Mouse (Mus musculus): Measurements from ENCODE around the gene Nodal. TPM values are rescaled to one million over a fixed set of nuclear protein-coding genes. Genes with fewer than 3 reads are reported as not detected.
A peak's percentile ranks its signal among the peaks of the same experiment; 100 is the strongest.

Nodal gene
- total RNA-seq, 1 experiment from 2014 or later: not detected

GRCm38 (mm10) chr10:61399156-61399734 lies 18.5 kb upstream of the Nodal start:
- DNase-seq: peak; percentile 70

DNA sequence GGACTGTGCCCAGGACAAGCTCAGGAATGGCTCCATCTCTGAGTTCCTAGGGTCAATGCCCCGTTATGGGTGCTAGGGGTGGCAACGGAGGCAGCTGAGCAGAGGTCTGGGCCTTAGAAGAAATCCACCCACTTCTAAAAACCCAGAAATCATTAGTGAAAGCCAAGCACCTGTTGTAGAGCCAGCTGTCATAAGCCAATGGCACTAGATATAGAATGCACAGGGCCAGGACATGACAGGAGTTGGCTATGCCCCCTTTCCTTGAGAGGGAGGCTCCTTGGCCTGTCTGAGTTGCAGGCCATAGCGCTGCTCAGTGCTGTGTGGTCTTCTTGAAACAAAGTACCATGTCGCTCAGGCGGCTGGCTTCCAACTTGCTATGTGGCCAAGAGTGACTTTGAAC lies 17.4 kb upstream of the Nodal start:
- no peak for DNase-seq

DNA sequence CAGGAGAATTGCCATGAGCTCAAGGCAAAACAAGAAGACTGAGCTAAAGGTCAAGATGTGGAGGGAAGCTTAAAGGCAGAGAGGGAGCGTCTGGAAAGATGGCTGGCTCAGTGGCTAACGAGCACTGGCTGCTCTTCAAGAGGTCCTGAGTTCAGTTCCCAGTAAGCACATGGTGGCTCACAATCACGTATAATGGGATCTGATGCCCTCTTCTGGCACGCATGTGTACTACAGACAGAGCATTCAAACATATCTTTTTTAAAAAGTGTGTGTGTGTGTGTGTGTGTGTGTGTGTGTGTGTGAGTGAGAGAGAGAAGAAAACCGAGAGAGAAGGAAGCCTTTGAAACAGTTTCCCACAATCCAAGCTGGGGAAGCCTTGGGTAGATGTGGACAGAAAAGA lies 15.3 kb upstream of the Nodal start:
- no peak for DNase-seq

GRCm38 (mm10) chr10:61402911-61403310 lies 14.9 kb upstream of the Nodal start:
- DNase-seq: no peak

DNA sequence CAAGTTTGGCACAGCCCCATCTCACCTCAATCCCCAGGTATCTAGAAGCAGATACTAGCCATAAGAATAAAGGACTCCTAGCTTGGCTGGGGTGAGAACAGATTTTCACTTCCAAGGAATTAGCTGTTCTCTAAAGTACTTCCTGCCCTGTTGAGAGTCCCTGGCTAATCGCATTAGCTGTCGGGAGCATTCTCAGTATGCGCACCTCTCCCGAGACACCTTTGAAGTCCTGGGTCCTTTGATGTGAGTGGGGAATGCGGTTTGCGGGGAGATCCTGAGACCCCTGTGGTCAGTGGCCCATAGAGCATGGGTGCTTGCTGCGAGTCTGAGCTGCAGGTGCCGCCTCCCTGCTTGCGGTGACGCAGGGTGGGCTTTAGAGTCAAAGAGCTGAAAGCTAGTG lies 11.8 kb upstream of the Nodal start:
- no peak for DNase-seq

GRCm38 (mm10) chr10:61409776-61410175 lies 8.0 kb upstream of the Nodal start:
- DNase-seq: no peak

- no peak for DNase-seq
Measured at GRCm38 (mm10) chr10:61410193-61410592, 7.6 kb upstream of the Nodal start.

DNA sequence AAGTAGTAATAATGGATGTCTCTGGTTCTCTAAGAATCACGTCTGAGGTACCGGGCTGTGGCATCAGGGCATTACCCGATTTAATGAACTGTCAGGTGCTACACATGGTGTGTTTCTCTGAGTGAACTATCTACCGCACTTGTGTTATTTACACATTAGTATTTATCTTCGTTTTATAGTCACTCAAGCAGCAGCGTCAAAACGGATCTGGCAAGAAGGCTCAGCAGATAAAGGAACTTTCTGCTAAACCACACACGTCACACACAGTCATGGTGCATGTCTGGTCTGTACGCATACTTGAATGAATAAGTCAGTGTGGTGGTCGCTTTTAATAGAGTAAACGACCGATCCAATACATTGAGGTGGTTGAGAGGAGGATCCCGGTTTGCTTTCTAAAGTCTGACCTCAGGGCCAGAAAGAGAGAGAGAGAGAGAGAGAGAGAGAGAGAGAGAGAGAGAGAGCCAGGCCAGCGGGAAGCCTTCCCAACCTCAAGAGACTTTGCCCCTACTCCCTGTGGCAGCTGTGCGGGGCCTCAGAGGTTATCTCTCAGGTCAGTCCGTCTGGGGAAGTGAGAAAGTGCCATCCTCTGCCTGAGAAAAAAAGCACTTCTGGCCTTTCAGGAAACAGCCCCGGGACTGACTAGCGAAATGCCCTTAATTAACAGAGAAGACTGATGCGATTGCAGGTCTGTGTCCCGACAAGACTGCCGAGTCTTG lies 4.7 kb upstream of the Nodal start:
- DNase-seq: no peak

DNA sequence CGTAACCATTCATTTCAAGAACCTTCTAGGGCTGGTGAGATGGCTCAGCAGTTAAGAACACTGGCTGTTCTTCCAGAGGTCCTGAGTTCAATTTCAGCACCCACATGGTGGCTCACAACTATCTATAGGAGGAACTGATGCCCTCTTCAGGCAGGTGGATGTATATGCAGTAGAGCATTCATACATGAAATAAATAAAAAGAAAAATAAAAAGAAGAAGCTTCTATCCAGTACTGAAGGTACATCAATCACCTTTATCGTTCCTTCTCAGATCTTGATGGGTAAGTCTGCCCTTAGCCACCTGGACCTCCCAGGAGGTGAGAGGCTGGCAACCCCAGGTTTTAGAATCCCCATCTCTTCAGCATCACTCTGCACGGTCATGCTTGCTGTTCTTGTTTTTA lies 2.5 kb upstream of the Nodal start:
- no peak for DNase-seq

- DNase-seq: no peak
Measured at GRCm38 (mm10) chr10:61415890-61416289, 1.9 kb upstream of the Nodal start.

- DNase-seq: no peak
Measured at GRCm38 (mm10) chr10:61416561-61416960, 1.2 kb upstream of the Nodal start.

- no peak for DNase-seq
Measured at GRCm38 (mm10) chr10:61417046-61417445, 726 bp upstream of the Nodal start.

- no peak for DNase-seq
Measured at GRCm38 (mm10) chr10:61418131-61418900, 544 bp downstream of the Nodal start.

DNA sequence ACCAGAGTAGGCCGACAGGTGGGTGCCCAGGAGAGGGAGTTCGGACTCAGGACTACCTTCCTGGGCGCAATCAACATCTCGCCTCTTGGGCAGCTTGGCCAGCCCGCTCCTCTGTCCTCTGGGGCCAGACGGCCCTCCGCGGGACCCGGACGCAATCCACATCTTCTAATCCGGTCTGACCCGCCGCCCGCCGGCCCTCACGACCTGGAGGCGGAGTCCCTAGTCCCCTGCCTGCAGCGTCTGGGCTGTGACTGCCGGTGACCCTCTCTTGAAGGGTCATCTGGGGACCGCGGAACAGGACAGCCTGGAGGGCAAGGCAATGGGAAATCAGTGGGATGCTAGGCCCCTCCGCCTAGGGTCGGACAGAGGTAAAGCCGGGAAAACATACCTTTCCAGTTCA lies 1.4 kb downstream of the Nodal start:
- DNase-seq: no peak

GRCm38 (mm10) chr10:61420011-61420410 lies 2.2 kb downstream of the Nodal start:
- DNase-seq: no peak

DNA sequence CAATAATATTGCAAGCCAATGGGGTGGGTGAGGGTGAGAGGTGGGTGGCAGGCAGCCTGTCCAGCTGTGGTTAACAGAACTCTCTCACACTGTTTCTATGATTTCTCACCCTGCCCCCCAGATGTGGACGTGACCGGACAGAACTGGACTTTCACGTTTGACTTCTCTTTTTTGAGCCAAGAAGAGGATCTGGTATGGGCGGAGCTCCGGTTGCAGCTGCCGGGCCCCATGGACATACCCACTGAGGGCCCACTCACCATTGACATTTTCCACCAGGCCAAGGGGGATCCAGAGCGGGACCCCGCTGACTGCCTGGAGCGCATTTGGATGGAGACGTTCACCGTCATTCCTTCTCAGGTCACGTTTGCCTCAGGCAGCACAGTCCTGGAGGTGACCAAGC lies 5.1 kb downstream of the Nodal start:
- DNase-seq: no peak

DNA sequence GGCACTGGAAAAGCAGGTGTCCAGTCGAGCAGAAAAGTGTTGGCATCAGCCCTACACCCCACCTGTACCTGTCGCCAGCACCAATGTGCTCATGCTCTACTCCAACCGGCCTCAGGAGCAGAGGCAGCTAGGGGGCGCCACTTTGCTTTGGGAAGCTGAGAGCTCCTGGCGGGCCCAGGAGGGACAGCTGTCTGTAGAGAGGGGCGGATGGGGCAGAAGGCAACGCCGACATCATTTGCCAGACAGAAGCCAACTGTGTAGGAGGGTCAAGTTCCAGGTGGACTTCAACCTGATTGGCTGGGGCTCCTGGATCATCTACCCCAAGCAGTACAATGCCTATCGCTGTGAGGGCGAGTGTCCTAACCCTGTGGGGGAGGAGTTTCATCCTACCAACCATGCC lies 5.5 kb downstream of the Nodal start:
- DNase-seq: peak; percentile 50

GRCm38 (mm10) chr10:61424500-61424899 lies 6.7 kb downstream of the Nodal start:
- DNase-seq: no peak

DNA sequence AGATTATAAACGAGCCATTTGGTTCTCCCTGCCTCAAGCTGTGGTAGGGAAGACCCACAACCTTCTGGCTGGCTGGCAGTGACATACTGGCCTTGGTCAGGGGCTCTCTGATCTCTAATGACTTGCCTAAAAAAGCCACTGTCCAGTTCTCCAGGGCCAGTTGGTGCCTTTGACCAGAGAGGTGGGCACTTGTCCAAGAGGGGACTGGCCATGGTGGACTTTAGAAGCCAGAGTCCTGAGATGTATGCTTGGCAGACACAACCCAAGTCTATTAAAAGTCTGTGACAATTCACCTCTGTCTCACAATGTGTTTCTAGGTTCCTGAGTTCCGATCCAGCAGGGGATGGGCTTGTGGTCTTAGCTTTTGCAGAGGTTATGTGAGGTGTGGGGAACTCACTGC lies 7.3 kb downstream of the Nodal start:
- DNase-seq: no peak

- DNase-seq: no peak
Measured at GRCm38 (mm10) chr10:61426251-61426757, 8.5 kb downstream of the Nodal start.

- DNase-seq: no peak
Measured at GRCm38 (mm10) chr10:61427951-61428350, 10.2 kb downstream of the Nodal start.

DNA sequence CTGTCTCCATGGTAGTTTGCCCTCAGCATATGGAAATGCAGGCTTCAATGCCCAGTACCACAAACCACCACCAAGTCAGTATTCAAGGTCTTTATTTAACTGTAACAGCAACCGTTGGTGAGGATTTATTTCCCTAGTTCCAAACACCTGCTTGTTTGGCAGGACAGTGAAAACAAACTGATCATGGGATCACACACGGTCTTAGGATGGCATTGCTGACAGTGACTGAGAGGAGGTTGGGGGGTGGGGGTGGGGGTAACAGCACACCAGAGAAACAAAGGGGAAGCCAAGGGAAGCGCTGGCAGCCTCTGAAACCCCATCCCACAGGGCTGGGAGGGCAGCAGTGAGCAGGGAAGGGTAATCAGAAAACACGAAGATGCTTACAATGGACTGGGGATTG lies 10.6 kb downstream of the Nodal start:
- no peak for DNase-seq

- DNase-seq: no peak
Measured at GRCm38 (mm10) chr10:61429043-61429442, 11.3 kb downstream of the Nodal start.
